Mouse (Mus musculus) stomach, embryonic 16.5 days (tissue): ENCODE measurements around the gene Gm5447. TPM values are rescaled to one million over a fixed set of nuclear protein-coding genes. Genes with fewer than 3 reads are reported as not detected.

Experiments used
- ATAC-seq: fragments of 200-750 bp; cut with Nextera tagmentation; 2 replicates; pipeline ENCODE4 v1.8.0; 2017; ENCODE audit warnings: moderate number of reproducible peaks, moderate TSS enrichment; ENCODE audit not compliant: insufficient read depth, low FRiP score
- H3K27ac ChIP-seq: fragments of 300-500 bp; sonication (generic); 2 replicates; pipeline ENCODE4 v1.5.1; 2014; ENCODE audit warnings: low read length
- H3K27me3 ChIP-seq: fragments of 300-500 bp; sonication (generic); 2 replicates; pipeline ENCODE4 v1.6.1; 2014; ENCODE audit warnings: low read length, control low read depth, mixed read lengths; ENCODE audit not compliant: control insufficient read depth, insufficient read depth
- H3K36me3 ChIP-seq: fragments of 300-500 bp; sonication (generic); 2 replicates; pipeline ENCODE4 v1.6.1; 2014; ENCODE audit warnings: low read length; ENCODE audit not compliant: control insufficient read depth, insufficient read depth
- H3K4me1 ChIP-seq: fragments of 300-500 bp; sonication (generic); 2 replicates; pipeline ENCODE4 v1.6.1; 2014; ENCODE audit warnings: low read length, control low read depth, mixed read lengths; ENCODE audit not compliant: control insufficient read depth, insufficient read depth
- H3K4me2 ChIP-seq: fragments of 300-500 bp; sonication (generic); 2 replicates; pipeline ENCODE4 v1.6.1; 2014; ENCODE audit warnings: low read depth, low read length, mixed read lengths
- H3K4me3 ChIP-seq: fragments of 300-500 bp; sonication (generic); replicated peaks from 2 replicates; pipeline ENCODE4 v1.5.1; 2014; ENCODE audit warnings: mild to moderate bottlenecking, low read length
- H3K9ac ChIP-seq: fragments of 300-500 bp; sonication (generic); 2 replicates; pipeline ENCODE4 v1.6.1; 2014; ENCODE audit warnings: low read length
- H3K9me3 ChIP-seq: fragments of 300-500 bp; sonication (generic); replicated peaks from 2 replicates; pipeline ENCODE4 v1.6.1; 2016; ENCODE audit warnings: low read length, control low read depth; ENCODE audit not compliant: control insufficient read depth
- WGBS: fragments of 180-500 bp; shearing (Covaris S2); extraction: QIAGEN DNeasy Blood & Tissue Kit; methylation state at CpG from one replicate; pipeline ENCODE4 v1.1.7; 2014; 5-methylcytosine and 5-hydroxymethylcytosine counted together
- polyA plus RNA-seq: library from polyadenylated mRNA; unstranded; fragments of >200 nt; fragmentation: Nextera tagmentation; extraction: Ambion mirVana; gene quantifications from 2 replicates; pipeline ENCODE4 v1.2.1, GENCODE M21; 2015

Gm5447 gene
- polyA plus RNA-seq, 1 experiment from 2014 or later, result 0.08 TPM

- Histone ChIP-seq H3K27ac (no peak overlapping the region), H3K9ac (no peak overlapping the region), H3K27me3 (no peaks in the 10 kb centered on the region), H3K9me3 (no peaks in the 10 kb centered on the region), H3K4me2 (no peak overlapping the region), H3K36me3 (no peaks in the 10 kb centered on the region), H3K4me1 (peaks cover 4% of the 10 kb centered on the region), H3K4me3 (no peak overlapping the region)
- no peak for ATAC-seq
- WGBS, result 91% methylated on average over 2 of the region's 2 CpGs
Observed at GRCm38 (mm10) chr13:30952044-30952443, 22.0 kb upstream of the Gm5447 start.

GRCm38 (mm10) chr13:30953580-30953979 lies 20.4 kb upstream of the Gm5447 start:
- ATAC-seq, result no peak
- Histone ChIP-seq H3K4me1 (no peaks in the 10 kb centered on the region), H3K9ac (no peak overlapping the region), H3K36me3 (no peaks in the 10 kb centered on the region), H3K27me3 (no peaks in the 10 kb centered on the region), H3K4me2 (no peak overlapping the region), H3K4me3 (no peak overlapping the region), H3K9me3 (no peaks in the 10 kb centered on the region), H3K27ac (no peak overlapping the region)
- 21% methylated on average over 1 of the region's 1 CpGs for WGBS

- no peaks in the 10 kb centered on the region for H3K9me3 ChIP-seq
- no peak overlapping the region for H3K9ac ChIP-seq
- no peak for ATAC-seq
- no peak overlapping the region for H3K27ac ChIP-seq
- no peaks in the 10 kb centered on the region for H3K4me1 ChIP-seq
- no peaks in the 10 kb centered on the region for H3K36me3 ChIP-seq
- H3K4me2 ChIP-seq, result no peak overlapping the region
- no peak overlapping the region for H3K4me3 ChIP-seq
- no peaks in the 10 kb centered on the region for H3K27me3 ChIP-seq
- 91% methylated on average over 2 of the region's 2 CpGs for WGBS
Observed at GRCm38 (mm10) chr13:30960714-30961113, 13.3 kb upstream of the Gm5447 start.

GRCm38 (mm10) chr13:30961932-30962331 lies 12.1 kb upstream of the Gm5447 start:
- Histone ChIP-seq H3K36me3 (no peaks in the 10 kb centered on the region), H3K4me1 (peaks cover 7% of the 10 kb centered on the region; the same call in 1 of the 2 replicates), H3K4me2 (no peak overlapping the region), H3K4me3 (no peak overlapping the region), H3K9me3 (no peaks in the 10 kb centered on the region), H3K27me3 (no peaks in the 10 kb centered on the region), H3K9ac (no peak overlapping the region), H3K27ac (no peak overlapping the region)
- no peak for ATAC-seq
- 68% methylated on average over 2 of the region's 2 CpGs for WGBS

- WGBS, result 26% methylated on average over 10 of the region's 10 CpGs
- Histone ChIP-seq H3K4me2 (peak overlapping the region; percentile 29; the same call in 1 of the 2 replicates), H3K4me1 (peaks cover 24% of the 10 kb centered on the region), H3K27ac (peak overlapping the region; percentile 51; the same call in 1 of the 2 replicates), H3K36me3 (no peaks in the 10 kb centered on the region), H3K4me3 (no peak overlapping the region), H3K9me3 (no peaks in the 10 kb centered on the region), H3K27me3 (no peaks in the 10 kb centered on the region), H3K9ac (no peak overlapping the region)
- peak; percentile 91 for ATAC-seq
Observed at GRCm38 (mm10) chr13:30966507-30966911, 7.5 kb upstream of the Gm5447 start.

- H3K4me1 ChIP-seq, result peaks cover 29% of the 10 kb centered on the region
- ATAC-seq, result no peak; the same call in 1 of the 2 replicates
- no peak overlapping the region for H3K9ac ChIP-seq
- H3K4me2 ChIP-seq, result no peak overlapping the region
- 40% methylated on average over 4 of the region's 4 CpGs for WGBS
- no peak overlapping the region for H3K4me3 ChIP-seq
- H3K36me3 ChIP-seq, result no peaks in the 10 kb centered on the region
- no peaks in the 10 kb centered on the region for H3K9me3 ChIP-seq
- peak overlapping the region; percentile 29 for H3K27ac ChIP-seq
- no peaks in the 10 kb centered on the region for H3K27me3 ChIP-seq
Observed at GRCm38 (mm10) chr13:30968311-30968710, 5.7 kb upstream of the Gm5447 start.

- H3K36me3 ChIP-seq, result no peaks in the 10 kb centered on the region
- H3K4me2 ChIP-seq, result no peak overlapping the region
- H3K9ac ChIP-seq, result no peak overlapping the region
- ATAC-seq, result no peak
- WGBS, result 73% methylated on average over 3 of the region's 3 CpGs
- H3K4me3 ChIP-seq, result no peak overlapping the region
- no peak overlapping the region for H3K27ac ChIP-seq
- H3K9me3 ChIP-seq, result no peaks in the 10 kb centered on the region
- no peaks in the 10 kb centered on the region for H3K27me3 ChIP-seq
- peaks cover 29% of the 10 kb centered on the region for H3K4me1 ChIP-seq
Observed at GRCm38 (mm10) chr13:30971047-30971446, 3.0 kb upstream of the Gm5447 start.

- 78% methylated on average over 2 of the region's 2 CpGs for WGBS
Observed at GRCm38 (mm10) chr13:30972102-30972501, 1.9 kb upstream of the Gm5447 start.

GRCm38 (mm10) chr13:30974247-30974630 lies 235 bp downstream of the Gm5447 start:
- peak; percentile 11; the same call in 1 of the 2 replicates for ATAC-seq
- Histone ChIP-seq H3K4me2 (peak overlapping the region; percentile 68), H3K27me3 (no peaks in the 10 kb centered on the region), H3K4me1 (peaks cover 10% of the 10 kb centered on the region), H3K9ac (peak overlapping the region; percentile 79), H3K27ac (peak overlapping the region; percentile 73; the same call in 1 of the 2 replicates), H3K9me3 (no peaks in the 10 kb centered on the region), H3K4me3 (peak overlapping the region; percentile 66), H3K36me3 (no peaks in the 10 kb centered on the region)
- 24% methylated on average over 5 of the region's 5 CpGs for WGBS

More at GRCm38 (mm10) chr13:30972102-30972501, 1.9 kb upstream of the Gm5447 start:
- H3K9ac ChIP-seq, result no peak overlapping the region
- no peaks in the 10 kb centered on the region for H3K27me3 ChIP-seq
- no peaks in the 10 kb centered on the region for H3K9me3 ChIP-seq
- H3K36me3 ChIP-seq, result no peaks in the 10 kb centered on the region
- no peak overlapping the region for H3K4me3 ChIP-seq
- H3K4me2 ChIP-seq, result no peak overlapping the region
- H3K4me1 ChIP-seq, result peaks cover 21% of the 10 kb centered on the region
- no peak overlapping the region for H3K27ac ChIP-seq
- no peak for ATAC-seq
